16 mouse cellular contexts compared by ENCODE assay signal in the genomic region with DNA sequence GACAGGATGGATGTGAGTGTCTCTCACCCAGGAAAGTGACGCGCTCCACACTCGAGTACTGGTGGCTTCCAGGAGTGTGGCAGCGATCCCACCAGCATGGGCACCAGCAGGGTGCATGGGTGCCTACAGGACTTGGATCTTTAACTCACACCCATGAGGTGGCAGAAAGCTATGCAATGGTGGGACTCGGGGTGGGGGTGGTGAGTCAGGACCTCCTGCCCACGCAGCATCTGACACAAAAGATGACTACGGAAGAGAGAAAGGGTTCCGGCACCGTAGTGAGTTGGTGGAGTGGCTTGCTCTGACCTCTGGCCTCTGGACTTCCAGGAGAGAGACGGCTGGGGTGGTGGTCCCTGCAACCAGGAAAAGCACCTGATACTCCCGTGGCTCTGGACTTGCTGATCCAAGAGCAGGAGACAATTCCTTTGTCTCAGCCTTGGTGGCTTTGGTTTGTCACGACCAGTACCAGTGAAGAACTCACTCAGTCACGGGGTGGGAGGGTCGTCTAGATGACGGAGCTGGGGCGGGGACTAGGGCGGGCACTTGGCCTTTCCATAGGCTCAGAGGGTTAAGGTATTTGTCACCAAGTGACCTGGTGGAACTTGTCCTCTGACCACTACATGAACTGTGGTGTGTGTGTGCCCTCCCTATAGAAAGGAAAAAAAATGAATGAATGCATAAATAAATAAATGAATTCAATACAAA. TPM values are rescaled to one million over a fixed set of nuclear protein-coding genes. Genes with fewer than 3 reads are reported as not detected.
DNase-seq lines count a peak whose midpoint lies in the region; ATAC-seq and TF ChIP-seq lines count a peak whose summit lies in the region.
"Had no signal": no experiment of that assay in that cellular context is flagged by ENCODE, and none has a peak within 500 bp of the region (broad histone marks: within the 10 kb centered on the region; RNA-seq: fewer than 3 reads in every experiment).

No protein-coding gene starts in this region.

- intact Hi-C loops in gastrocnemius, postnatal 14 days (cut with DNase I; ENCODE audit: low total_unique reads) = no loop called here

- H3K36me3 ChIP-seq in kidney, postnatal 0 days (ENCODE audit: insufficient read depth, low read length) = no peaks in the 10 kb centered on the region
- no peaks in the 10 kb centered on the region for H3K36me3 ChIP-seq in liver, embryonic 12.5 days
- H3K36me3 ChIP-seq: lung, embryonic 15.5 days; midbrain, embryonic 12.5 days; stomach, embryonic 15.5 days had no signal

- H3K27me3 ChIP-seq in kidney, postnatal 0 days (ENCODE audit: insufficient read depth, low read length) = no peaks in the 10 kb centered on the region
- 0 out of 2 replicates have a peak, but pooled peaks cover 6% of the 10 kb centered on the region for H3K27me3 ChIP-seq in liver, embryonic 12.5 days (replicated peaks)
- H3K27me3 ChIP-seq: forebrain, embryonic 13.5 days; lung, embryonic 15.5 days; stomach, embryonic 15.5 days had no signal

- 54% methylated on average over 17 of the region's 17 CpGs for WGBS in kidney, postnatal 0 days
- WGBS in liver, embryonic 12.5 days (ENCODE audit: insufficient replicate concordance) = 44% methylated on average over 17 of the region's 17 CpGs

- H3K4me1 ChIP-seq in kidney, postnatal 0 days (replicated peaks; ENCODE audit: insufficient read depth, low read length) = 0 out of 2 replicates have a peak, but pooled peaks cover 4% of the 10 kb centered on the region
- H3K4me1 ChIP-seq in liver, embryonic 12.5 days = peaks cover 76% of the 10 kb centered on the region
- H3K4me1 ChIP-seq: forebrain, embryonic 13.5 days had no signal

- DNase-seq in gastrocnemius, postnatal 14 days = peak; percentile 3
- DNase-seq in gastrocnemius, adult 8-10 months (ENCODE audit: low spot score in 2 of 2) = no peak
- no peak for DNase-seq in kidney, postnatal 0 days (ENCODE audit: low spot score)
- no peak for DNase-seq in kidney, adult 9 months
- DNase-seq in ovary, postnatal 10 days (ENCODE audit: low spot score) = no peak
- DNase-seq in layer of hippocampus, postnatal 14 days (ENCODE audit: low spot score in 2 of 2) = no peak
- DNase-seq: cerebellum, adult 9-10 months; gastrocnemius, postnatal 25 days had no signal

- no peak overlapping the region for H3K4me2 ChIP-seq in kidney, postnatal 0 days (ENCODE audit: low read length)
- H3K4me2 ChIP-seq in liver, embryonic 12.5 days = peak overlapping the region; percentile 39
- H3K4me2 ChIP-seq: forebrain, embryonic 13.5 days; lung, embryonic 15.5 days; midbrain, embryonic 12.5 days; stomach, embryonic 15.5 days had no signal

- ATAC-seq in kidney, postnatal 0 days (replicated peaks; ENCODE audit: low FRiP score, low read depth) = 0 out of 2 replicates have a peak, but pooled peaks have one; percentile 5
- peak; percentile 19 for ATAC-seq in CD4-positive, CD25-positive, alpha-beta regulatory T cell, adult 4 months
- ATAC-seq in liver, embryonic 12.5 days = peak; percentile 22; the same call in 1 of the 2 replicates
- ATAC-seq: forebrain, embryonic 13.5 days; hindbrain, embryonic 16.5 days had no signal

- no peaks in the 10 kb centered on the region for H3K9me3 ChIP-seq in kidney, postnatal 0 days (replicated peaks; ENCODE audit: low read length)
- H3K9me3 ChIP-seq in liver, embryonic 12.5 days (replicated peaks) = no peaks in the 10 kb centered on the region
- H3K9me3 ChIP-seq: forebrain, embryonic 13.5 days; lung, embryonic 15.5 days; midbrain, embryonic 12.5 days; stomach, embryonic 15.5 days had no signal

- no peak for TF ChIP-seq CTCF in kidney, postnatal 0 days (IDR thresholded peaks at IDR 0.05; ENCODE audit: low read depth)

- H3K27ac ChIP-seq in kidney, postnatal 0 days = no peak overlapping the region
- H3K27ac ChIP-seq in liver, embryonic 12.5 days = peak overlapping the region; percentile 53
- H3K27ac ChIP-seq: forebrain, embryonic 13.5 days; left cerebral cortex, adult 2 months; lung, embryonic 15.5 days; midbrain, embryonic 12.5 days; stomach, embryonic 15.5 days had no signal

- H3K4me3 ChIP-seq in kidney, postnatal 0 days (replicated peaks; ENCODE audit: low read depth, low read length) = no peak overlapping the region
- H3K4me3 ChIP-seq in liver, embryonic 12.5 days = peak overlapping the region; percentile 4; the same call in 1 of the 2 replicates
- H3K4me3 ChIP-seq: forebrain, embryonic 13.5 days; left cerebral cortex, adult 2 months; lung, embryonic 15.5 days; midbrain, embryonic 12.5 days; stomach, embryonic 15.5 days had no signal

- no peak overlapping the region for H3K9ac ChIP-seq in kidney, postnatal 0 days (ENCODE audit: low read depth, low read length)
- H3K9ac ChIP-seq in liver, embryonic 12.5 days = peak overlapping the region; percentile 2; the same call in 1 of the 2 replicates
- H3K9ac ChIP-seq: forebrain, embryonic 13.5 days; lung, embryonic 15.5 days; midbrain, embryonic 12.5 days; stomach, embryonic 15.5 days had no signal

RNA-seq across cellular contexts. Expression of a gene that starts 27.9 kb away (rescaled TPM):
- total RNA-seq in gastrocnemius, postnatal 14 days (2021) = 100 to 1,000 TPM; 132 to 175 TPM
- 100 to 1,000 TPM; 180 to 208 (median 192) TPM for total RNA-seq in gastrocnemius, adult 8-10 months (2022)
- polyA plus RNA-seq in kidney, postnatal 0 days (2015; fragmentation: Nextera tagmentation; extraction: Ambion mirVana) = 20.9 and 21.2 TPM in 2 replicates
- 100 to 1,000 TPM; 154 to 194 TPM for polyA plus RNA-seq in CD4-positive, CD25-positive, alpha-beta regulatory T cell, adult 4 months (2017; shearing (Covaris generic))
- polyA plus RNA-seq in liver, embryonic 12.5 days (2016; fragmentation: Nextera tagmentation; extraction: Ambion mirVana) = 305 and 313 TPM in 2 replicates
- total RNA-seq in layer of hippocampus, postnatal 14 days (2021) = 1 to 10 TPM; 4.1 to 6.6 TPM

RNA-seq across cellular contexts. Expression of a gene that starts 48.3 kb away (rescaled TPM):
- 10 to 100 TPM; 20.0 to 23.6 TPM for total RNA-seq in gastrocnemius, postnatal 14 days (2021)
- 10 to 100 TPM in 3 of 4 experiments, 1 to 10 TPM in 1; 8.5 to 11.1 (median 11.0) TPM for total RNA-seq in gastrocnemius, adult 8-10 months (2022)
- 117 and 124 TPM in 2 replicates for polyA plus RNA-seq in kidney, postnatal 0 days (2015; fragmentation: Nextera tagmentation; extraction: Ambion mirVana)
- polyA plus RNA-seq in CD4-positive, CD25-positive, alpha-beta regulatory T cell, adult 4 months (2017; shearing (Covaris generic)) = 10 to 100 TPM; 44.2 to 44.5 TPM
- polyA plus RNA-seq in liver, embryonic 12.5 days (2016; fragmentation: Nextera tagmentation; extraction: Ambion mirVana) = 117 and 119 TPM in 2 replicates
- 10 to 100 TPM; 71.8 to 75.5 TPM for total RNA-seq in layer of hippocampus, postnatal 14 days (2021)

Comparison
In these comparisons a context has a peak if more than half of its experiments do, and no peak if none do; other contexts are left out.
1. RNA of a gene that starts 27.9 kb away (total RNA-seq): 180 to 208 TPM in gastrocnemius, adult 8-10 months and 132 to 175 TPM in gastrocnemius, postnatal 14 days; 4.1 to 6.6 TPM in layer of hippocampus, postnatal 14 days; every median in the first group is over 10 times any median in the second.
2. Peak in every context shown above with its lines, with median percentiles within 50 percentile points of each other: ATAC-seq.